Mouse (Mus musculus) E14TG2a.4 (cell line): ENCODE results near the gene Wdr95.

Source experiments
- CTCF ChIP-seq: conservative IDR thresholded peaks from 2 replicates; pipeline ENCODE4 v1.5.1; 2014; ENCODE audit warnings: low read length
- NANOG ChIP-seq: IDR thresholded peaks from 2 replicates; pipeline ENCODE4 v1.6.1; 2014; ENCODE audit warnings: borderline replicate concordance, low read length, mixed read lengths
- POU5F1 ChIP-seq: IDR thresholded peaks from 2 replicates; pipeline ENCODE4 v1.6.1; 2014; ENCODE audit warnings: low read length, borderline replicate concordance

DNA sequence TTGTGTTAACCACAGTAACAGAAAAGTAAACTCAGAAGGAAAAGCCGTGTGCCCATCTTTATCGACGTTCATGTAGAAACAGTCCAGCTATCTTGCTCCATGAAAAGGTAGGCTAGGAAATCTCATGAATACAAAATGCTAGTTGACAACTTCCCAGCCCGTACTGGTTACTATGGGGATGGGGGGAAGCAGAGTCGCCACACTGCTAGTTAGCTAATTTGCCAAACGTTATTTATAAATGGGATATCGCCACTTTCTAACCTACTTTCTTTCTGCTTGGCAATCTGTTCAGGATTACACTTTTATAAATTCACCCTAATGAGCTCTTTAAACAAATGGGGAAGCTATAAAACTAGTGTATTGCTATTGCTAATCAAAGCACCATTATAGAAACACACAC lies 46.6 kb upstream of the Wdr95 start:
- TF ChIP-seq CTCF (no peak), NANOG (no peak), POU5F1 (no peak)
